Mouse (Mus musculus): ENCODE measurements around the gene Vps11.
"Not testable (repeated sequence)": the region's sequence is repeated elsewhere in the genome, so short reads cannot be mapped to it uniquely, and the experiment has no call there.

Vps11 gene

DNA sequence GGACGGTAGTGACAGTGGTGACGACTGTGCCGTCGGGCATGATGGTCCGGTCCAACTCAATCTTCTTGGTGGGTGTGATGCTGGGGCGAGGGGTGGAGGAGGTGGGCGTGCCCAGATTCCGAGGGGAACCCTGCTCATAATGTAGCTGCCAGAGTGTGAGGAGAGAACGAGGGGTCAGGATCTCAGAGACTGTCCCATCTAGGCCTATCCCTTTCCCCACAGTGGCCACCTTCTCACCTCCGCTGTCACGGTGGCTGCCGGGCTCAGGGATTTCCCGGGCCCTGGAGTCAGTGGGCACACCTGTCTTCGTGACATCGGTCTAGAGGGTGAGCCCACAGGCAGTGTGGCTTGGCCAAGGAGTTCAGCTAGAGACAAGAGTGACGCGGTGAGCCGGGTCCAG, 46.6 kb downstream of the Vps11 start:
- DNase-seq (ENCODE audit: low read depth, low spot score): no peak

DNA sequence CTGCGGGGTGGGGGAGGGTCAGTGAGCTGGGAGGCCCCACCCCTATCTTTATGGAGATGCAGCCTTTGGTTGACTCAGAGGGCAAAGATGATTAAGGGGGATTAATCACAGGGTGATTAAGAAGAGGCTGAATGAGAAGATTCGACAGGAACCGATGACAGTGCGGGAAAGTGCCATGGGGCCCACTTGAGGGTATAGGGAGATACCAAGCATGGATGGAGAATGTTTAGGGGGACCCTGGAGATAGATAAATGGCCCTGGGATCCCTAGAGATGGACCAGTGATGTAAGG, 47.3 kb downstream of the Vps11 start:
- no peak for DNase-seq (ENCODE audit: low read depth, low spot score)

DNA sequence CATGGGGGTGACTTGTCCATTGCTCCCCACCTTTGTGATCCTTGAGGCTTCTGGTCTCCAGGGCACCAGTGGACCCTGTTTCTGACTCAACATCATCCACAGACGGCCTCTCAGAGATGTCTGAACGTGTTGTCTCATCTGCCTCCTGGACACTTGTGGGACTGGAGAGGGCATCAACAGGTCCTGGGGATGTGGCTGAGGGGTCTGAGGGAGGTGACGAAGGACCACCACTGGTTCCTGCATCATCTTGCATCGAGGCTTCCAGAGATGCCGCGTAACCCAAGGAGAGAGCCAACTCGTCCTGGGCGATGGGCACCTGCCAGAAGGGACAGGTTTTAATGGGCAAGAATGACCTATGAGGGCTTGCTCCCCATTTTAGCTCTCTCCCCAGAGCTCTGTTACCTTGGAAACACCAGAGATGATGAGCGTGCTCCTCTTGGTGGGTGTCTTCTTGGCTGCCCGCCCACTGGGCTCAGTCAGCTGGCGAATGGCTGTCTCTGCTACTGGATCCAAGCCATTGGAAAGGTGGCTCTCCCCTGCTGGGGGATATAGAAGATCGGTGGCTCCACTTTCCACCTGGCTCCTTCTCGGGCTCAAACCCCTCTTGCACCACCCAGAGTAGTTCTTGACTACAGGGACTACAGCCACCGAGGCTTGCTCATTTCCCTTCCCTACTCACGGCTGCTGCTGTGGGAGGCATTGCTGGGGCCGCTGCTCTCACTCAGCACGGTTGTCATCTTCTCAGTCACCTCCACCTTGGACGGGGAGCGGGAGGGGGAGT, 47.8 kb downstream of the Vps11 start:
- no peak for DNase-seq (ENCODE audit: low read depth, low spot score)

DNA sequence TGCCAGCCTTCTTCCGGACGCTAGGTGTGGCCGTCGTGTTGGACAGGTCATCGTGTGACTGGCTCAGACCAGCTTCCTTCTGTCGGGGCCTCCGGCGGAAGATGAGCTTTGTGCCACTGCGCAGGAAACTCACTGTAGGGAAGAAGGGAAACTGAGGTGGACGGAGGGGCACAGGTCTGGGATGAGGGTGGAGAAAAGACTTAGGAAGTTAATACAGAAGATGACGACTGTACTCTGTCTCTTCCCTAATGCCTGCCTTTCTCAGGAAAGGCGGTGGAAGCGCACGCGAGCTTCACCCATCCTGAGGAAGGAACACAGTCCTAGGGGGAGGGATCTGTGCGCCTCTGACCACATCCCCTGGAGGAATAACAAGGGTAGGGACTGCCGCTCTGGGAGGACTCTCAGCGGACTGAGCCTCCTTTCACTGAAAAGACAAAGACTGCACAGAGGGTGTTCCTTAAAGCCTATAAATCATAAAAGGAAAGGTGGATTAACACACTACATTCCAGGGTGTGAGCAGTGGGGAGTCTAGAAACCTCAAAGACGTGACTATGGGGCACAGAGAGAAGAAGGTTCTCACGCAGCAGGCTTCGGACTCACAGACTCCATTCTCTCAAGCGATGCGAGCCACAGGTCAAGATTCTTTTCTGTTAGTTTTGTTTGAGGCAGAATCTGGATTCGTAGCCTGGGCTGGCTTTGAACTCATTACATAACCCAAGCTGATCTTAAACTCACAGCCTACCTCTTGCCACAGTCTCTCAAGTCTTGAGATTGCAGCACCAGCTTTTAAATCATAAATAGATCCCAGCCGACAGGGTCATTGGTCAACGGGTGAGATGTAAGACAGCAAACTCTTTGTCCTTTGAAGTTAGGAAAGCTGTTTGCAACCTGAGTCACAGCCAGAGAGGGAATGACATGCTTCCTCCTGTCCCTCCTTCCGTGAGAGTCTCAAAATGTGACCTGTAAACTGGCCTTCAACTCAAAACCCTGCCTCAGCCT, 50.0 kb downstream of the Vps11 start:
- no peak for DNase-seq (ENCODE audit: low read depth, low spot score)

DNA sequence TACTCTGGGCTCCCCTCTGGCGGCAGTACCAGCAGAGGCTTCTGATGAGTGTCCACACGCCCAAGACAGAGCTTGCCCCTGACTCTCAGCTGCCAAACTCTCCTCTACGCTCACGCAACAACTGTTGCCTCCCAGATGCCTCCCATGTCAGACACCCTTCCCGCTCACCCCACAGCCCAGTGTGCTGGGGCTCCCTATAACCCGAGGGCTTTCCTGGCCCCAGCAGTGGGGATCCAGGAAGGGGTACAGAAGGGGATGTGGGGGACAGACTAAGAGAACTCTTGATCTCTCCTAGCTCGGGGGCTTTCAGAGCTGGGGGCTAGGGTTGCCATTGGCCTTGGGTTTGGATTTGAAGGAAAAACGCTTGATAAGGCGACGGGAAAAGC, 50.7 kb downstream of the Vps11 start:
- DNase-seq (ENCODE audit: low read depth, low spot score): no peak

DNA sequence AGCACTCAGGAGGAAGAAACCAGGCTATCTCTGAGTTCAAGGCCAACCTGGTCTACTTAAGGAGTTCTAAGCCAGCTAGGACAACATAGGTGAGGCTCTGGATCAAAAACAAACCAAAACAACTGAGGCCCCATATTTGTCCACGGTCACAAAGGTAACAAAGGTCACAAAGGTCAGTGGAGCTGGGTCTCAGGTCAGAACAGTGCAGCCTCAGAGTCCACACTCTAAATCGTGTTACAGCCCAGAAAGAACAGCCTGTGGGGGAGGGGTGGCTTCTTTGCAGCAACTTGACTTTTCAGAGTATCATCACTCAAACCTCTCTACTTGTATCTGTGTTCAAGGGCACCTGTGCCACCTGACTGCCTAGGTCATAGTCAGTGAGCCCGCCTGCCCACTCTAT, 51.7 kb downstream of the Vps11 start:
- DNase-seq (ENCODE audit: low read depth, low spot score): no peak

DNA sequence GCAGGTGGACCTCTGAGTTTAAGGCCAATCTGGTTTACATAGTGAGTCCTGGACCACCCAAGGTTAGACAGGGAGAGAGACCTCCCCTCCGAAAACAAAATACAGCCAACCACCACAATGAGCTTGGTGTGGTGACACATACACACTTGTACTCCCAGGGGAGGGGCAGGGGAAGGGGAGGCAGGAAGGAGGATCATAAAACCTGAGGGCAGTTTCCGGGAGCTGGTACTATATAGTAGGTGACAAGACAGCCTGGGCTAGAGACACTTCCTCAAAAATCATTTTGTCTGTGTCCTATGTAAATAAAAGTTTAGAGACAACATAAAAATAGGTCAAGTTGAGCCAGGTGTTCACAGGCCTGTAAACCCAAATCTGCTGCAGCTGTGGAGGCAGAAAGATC, 54.2 kb downstream of the Vps11 start:
- no peak for DNase-seq (ENCODE audit: low read depth, low spot score)

DNA sequence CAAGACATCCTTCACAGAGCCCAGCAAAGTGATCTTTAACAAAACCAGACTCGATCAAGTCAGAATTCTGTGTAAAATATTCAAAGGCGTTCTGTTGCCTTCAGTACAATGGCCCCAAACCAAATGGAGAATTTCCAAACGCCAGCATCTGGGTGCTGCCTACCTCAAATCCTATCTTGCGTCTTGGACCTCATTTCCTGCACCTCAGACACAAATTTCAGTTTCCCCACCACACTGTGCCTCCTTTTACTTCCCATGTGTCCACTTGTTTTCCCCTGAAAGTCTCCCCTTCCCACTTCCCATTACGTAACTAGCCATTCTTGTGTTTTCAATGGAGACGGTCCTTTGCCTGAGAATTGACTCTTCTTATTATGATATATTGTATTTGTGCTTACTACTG, 54.9 kb downstream of the Vps11 start:
- no peak for DNase-seq (ENCODE audit: low read depth, low spot score)

DNA sequence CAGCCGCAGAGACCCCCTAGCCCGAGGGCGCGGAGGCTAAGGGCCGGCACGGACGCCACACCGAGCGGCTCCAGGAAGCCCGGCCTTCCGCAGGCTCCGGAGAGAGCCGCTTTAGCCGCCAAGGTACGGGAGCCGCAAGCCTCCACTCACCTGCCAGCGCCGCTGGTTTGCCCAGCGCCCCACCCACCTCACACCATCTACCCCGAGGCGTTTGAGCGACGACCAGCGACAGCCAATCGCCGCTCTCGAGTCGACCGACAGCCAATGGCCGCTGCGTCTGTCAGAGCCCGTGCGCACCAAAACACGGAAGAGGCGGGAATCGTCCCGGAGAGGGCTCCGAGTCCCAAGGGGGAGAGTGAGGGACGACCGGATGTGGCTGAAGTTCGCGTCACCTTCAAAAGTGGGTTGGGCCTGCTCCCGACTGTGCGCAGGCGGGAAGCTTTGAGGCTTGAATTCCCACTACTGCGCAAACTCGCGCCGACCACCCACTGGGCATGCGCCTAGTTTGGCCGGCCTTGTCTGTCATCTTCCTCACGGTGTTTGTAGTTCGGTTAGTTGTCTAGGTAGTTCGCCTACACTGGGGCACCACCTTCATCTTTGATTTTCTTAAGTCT, 55.9 kb downstream of the Vps11 start, which contains the start of gene Hinfp:
Gene Hinfp, minus strand, starts transcription at position 206 of the 614 bp plus-strand sequence.
- peak; percentile 99 for DNase-seq (ENCODE audit: low read depth, low spot score)

DNA sequence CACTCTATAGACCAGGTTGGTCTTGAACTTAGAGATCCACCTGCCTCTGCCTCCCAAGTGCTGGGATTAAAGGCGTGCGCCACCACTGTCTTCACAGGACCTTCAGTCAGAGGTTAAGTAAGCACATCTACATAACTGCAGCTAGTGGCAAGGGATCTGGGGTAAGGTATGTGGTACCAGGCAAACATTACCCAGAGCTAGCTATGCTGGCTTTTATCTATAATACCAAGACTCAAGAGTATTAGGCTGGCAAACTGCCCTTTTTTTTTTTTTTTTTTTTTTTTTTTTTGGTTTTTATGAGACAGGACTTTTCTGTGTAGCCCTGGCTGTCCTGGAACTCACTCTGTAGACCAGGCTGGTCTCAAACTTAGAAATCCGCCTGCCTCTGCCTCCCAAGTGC, 61.5 kb downstream of the Vps11 start:
- DNase-seq (ENCODE audit: low read depth, low spot score): not testable (repeated sequence)
